Mouse (Mus musculus): ENCODE measurements around the gene Trim72. TPM values are rescaled to one million over a fixed set of nuclear protein-coding genes. Genes with fewer than 3 reads are reported as not detected.

Trim72 gene
- polyA plus RNA-seq (2014; fragmentation: Nextera tagmentation; extraction: Ambion mirVana) = not detected in 2 replicates

DNA sequence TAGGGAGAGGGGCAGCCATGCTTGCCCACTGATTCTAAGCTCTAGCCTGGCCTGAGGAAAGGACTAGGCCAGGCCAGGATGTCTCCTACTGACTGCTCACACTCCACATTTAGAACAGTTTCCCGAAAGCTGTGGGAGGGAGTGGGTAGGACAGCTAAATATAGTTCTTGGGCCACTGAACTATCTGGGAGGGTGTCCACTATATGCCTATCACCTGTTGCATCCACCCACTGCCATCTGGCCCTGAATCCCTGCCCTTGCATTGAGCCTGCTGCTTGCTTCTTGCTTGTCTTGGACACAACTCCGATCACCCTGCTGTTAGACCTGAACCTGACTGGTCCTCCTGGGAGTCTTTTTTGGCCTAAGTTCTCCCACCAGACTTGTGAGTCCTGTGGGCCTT is at the start of gene Trim72:
Gene Trim72 (plus strand): TSS at position 262 of the 400 bp plus-strand sequence.
- no peak within 1 kb of the TSS for H3K27ac ChIP-seq (ENCODE audit: low read depth, low read length)
- H3K4me1 ChIP-seq (replicated peaks; ENCODE audit: control insufficient read depth, insufficient read depth, low read length) = 0 out of 2 replicates have a peak, but pooled peaks cover 2% of the 10 kb centered on the region
- peaks cover 12% of the 10 kb centered on the region; the same call in 1 of the 2 replicates for H3K27me3 ChIP-seq (replicated peaks; ENCODE audit: control insufficient read depth, insufficient read depth, low read length)
- WGBS = 79% methylated on average over 2 of the region's 2 CpGs
- H3K9me3 ChIP-seq (ENCODE audit: control insufficient read depth, low read length) = no peaks in the 10 kb centered on the region
- H3K9ac ChIP-seq (ENCODE audit: low read depth, low read length) = no peak within 1 kb of the TSS
- peak within 1 kb of the TSS; percentile 1; the same call in 1 of the 2 replicates for H3K4me2 ChIP-seq
- H3K4me3 ChIP-seq (ENCODE audit: low read depth, low read length) = no peak within 1 kb of the TSS
- ATAC-seq (replicated peaks; ENCODE audit: low FRiP score) (no peak), DNase-seq (ENCODE audit: low spot score) (no peak)
- H3K36me3 ChIP-seq (ENCODE audit: control insufficient read depth, insufficient read depth, low read length) = no peaks in the 10 kb centered on the region

GRCm38 (mm10) chr7:127959364-127959763 is 44.4 kb upstream of the Trim72 start:
- no peaks in the 10 kb centered on the region for H3K9me3 ChIP-seq (ENCODE audit: control insufficient read depth, low read length)
- 67% methylated on average over 5 of the region's 5 CpGs for WGBS
- DNase-seq (ENCODE audit: low spot score) = no peak
- H3K27me3 ChIP-seq (replicated peaks; ENCODE audit: control insufficient read depth, insufficient read depth, low read length) = no peaks in the 10 kb centered on the region
- H3K4me2 ChIP-seq = no peak overlapping the region
- H3K36me3 ChIP-seq (ENCODE audit: control insufficient read depth, insufficient read depth, low read length) = no peaks in the 10 kb centered on the region
- H3K4me1 ChIP-seq (replicated peaks; ENCODE audit: control insufficient read depth, insufficient read depth, low read length) = no peaks in the 10 kb centered on the region
- no peak for ATAC-seq (replicated peaks; ENCODE audit: low FRiP score)
- no peak overlapping the region for H3K9ac ChIP-seq (ENCODE audit: low read depth, low read length)
- no peak overlapping the region for H3K27ac ChIP-seq (ENCODE audit: low read depth, low read length)
- no peak overlapping the region for H3K4me3 ChIP-seq (ENCODE audit: low read depth, low read length)

DNA sequence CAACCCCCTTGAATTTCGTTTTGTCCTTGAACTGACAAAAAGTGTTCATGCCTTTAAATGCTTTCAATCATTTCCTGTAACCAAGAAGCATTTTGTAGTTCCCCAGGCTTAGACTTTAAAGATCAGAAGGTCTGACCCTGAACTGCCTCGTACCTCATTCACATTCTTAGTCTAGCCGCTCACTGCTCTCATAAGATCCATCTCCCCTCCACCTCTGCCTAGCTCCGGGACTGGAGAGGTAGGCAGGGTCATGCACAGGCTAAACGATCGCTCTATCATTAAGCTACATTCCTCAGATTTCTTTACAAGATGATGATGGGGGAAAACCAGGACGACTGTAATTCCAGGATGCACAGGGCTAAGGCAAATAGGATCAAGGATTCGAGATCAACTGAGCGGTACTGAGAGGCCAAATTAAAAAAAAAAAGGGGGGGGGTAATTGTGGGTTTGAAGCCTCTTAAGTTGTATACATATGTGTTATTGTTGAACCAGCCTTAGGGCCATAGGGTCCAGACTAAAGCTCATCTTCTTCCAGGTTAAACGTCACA is 37.3 kb upstream of the Trim72 start:
- no peak for DNase-seq (ENCODE audit: low spot score)

GRCm38 (mm10) chr7:127967004-127967921 is 36.5 kb upstream of the Trim72 start, which contains the start of gene Fus:
Gene Fus, plus strand, starts transcription at chr7:127967457.
- Histone ChIP-seq H3K9me3 (ENCODE audit: control insufficient read depth, low read length) (no peaks in the 10 kb centered on the region), H3K4me3 (ENCODE audit: low read depth, low read length) (peak within 1 kb of the TSS; percentile 90), H3K4me1 (replicated peaks; ENCODE audit: control insufficient read depth, insufficient read depth, low read length) (peaks cover 7% of the 10 kb centered on the region), H3K4me2 (peak within 1 kb of the TSS; percentile 91), H3K9ac (ENCODE audit: low read depth, low read length) (peak within 1 kb of the TSS; percentile 98), H3K36me3 (ENCODE audit: control insufficient read depth, insufficient read depth, low read length) (peaks cover 21% of the 10 kb centered on the region), H3K27ac (ENCODE audit: low read depth, low read length) (peak within 1 kb of the TSS; percentile 97), H3K27me3 (replicated peaks; ENCODE audit: control insufficient read depth, insufficient read depth, low read length) (no peaks in the 10 kb centered on the region)
- ATAC-seq (replicated peaks; ENCODE audit: low FRiP score) = peak; percentile 94
- under 1% methylated on average over 92 of the region's 92 CpGs for WGBS
- DNase-seq (ENCODE audit: low spot score) = peak; percentile 94

More for the DNA sequence above, 37.3 kb upstream of the Trim72 start:
- 0 out of 2 replicates have a peak, but pooled peaks have one; percentile 2 for ATAC-seq (replicated peaks; ENCODE audit: low FRiP score)
- WGBS = 25% methylated on average over 10 of the region's 10 CpGs
- peak overlapping the region; percentile 90 for H3K4me3 ChIP-seq (ENCODE audit: low read depth, low read length)
- H3K4me2 ChIP-seq = peak overlapping the region; percentile 91
- peaks cover 13% of the 10 kb centered on the region for H3K36me3 ChIP-seq (ENCODE audit: control insufficient read depth, insufficient read depth, low read length)
- H3K9ac ChIP-seq (ENCODE audit: low read depth, low read length) = peak overlapping the region; percentile 98
- no peaks in the 10 kb centered on the region for H3K9me3 ChIP-seq (ENCODE audit: control insufficient read depth, low read length)
- peaks cover 7% of the 10 kb centered on the region for H3K4me1 ChIP-seq (replicated peaks; ENCODE audit: control insufficient read depth, insufficient read depth, low read length)
- H3K27me3 ChIP-seq (replicated peaks; ENCODE audit: control insufficient read depth, insufficient read depth, low read length) = no peaks in the 10 kb centered on the region
- H3K27ac ChIP-seq (ENCODE audit: low read depth, low read length) = peak overlapping the region; percentile 97

DNA sequence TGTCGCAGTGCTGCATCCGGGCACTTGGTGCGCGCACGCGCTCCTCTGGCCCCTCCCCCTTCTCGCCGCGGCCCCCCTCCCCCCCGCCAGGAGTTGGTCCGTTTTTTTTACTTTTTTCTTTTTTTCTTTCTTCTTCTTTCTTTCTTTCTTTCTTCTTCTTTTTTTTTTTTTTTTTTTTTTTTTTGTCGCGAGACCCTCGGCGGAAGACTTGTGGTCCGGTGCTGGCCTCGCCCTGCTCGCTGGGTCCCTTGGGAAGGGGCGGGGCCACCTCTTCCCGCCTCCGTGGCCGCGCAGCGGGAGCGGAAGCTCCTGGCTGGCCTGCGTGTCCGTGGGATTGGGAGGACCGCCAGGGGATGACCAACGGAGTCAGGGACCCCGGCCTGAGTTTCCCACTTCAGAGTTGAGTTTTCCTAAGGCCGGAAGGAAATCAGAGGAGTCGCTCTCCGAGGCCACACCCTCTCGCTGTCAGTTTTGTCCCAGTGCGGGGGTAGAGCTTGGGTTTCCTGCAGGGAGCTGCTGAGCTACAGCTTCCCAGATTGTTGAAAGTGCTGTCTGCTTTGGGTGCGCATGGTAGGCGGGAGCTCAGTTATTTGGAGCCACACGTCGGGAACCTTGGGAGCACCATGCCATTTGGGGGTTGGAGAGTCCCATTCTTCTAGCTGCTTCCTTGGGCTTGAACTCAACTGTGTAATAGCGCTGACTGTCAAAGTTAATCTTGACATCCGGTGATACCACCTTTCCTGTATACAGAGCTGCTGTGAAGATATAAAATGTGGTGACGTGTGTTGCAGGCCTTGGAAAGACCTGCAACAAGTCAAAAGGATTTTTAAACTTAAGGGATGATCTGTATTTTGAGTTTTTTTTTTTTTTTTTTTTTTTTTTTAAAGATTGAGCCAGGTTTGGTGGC is 35.6 kb upstream of the Trim72 start:
- H3K4me1 ChIP-seq (replicated peaks; ENCODE audit: control insufficient read depth, insufficient read depth, low read length) = peaks cover 7% of the 10 kb centered on the region

DNA sequence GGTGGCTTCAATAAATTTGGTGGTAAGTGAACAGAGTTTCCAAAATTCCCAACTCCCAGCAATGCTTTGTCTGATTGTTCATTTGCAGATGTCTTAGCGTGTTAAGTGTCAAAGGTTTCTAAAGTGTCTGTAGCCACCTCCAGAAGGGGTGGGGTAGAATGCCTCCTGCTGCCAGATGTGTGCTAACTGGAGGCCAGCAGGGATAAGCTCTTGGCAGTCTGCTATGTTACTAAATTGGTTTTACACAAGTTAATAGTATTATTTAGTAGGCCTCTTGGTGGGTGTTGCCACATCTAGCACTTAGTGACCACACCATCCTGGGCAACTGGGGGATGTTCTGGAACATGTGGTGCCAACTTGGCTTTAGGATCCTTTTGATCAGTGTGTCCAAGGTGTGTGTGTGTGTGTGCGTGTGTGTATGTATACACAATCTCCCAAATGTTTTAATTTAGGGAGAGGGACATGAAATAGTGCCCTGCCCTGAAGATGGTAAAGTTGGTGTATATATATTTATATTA is 29.3 kb upstream of the Trim72 start:
- ATAC-seq (replicated peaks; ENCODE audit: low FRiP score) (no peak), DNase-seq (ENCODE audit: low spot score) (no peak)
- Histone ChIP-seq H3K36me3 (ENCODE audit: control insufficient read depth, insufficient read depth, low read length) (peaks cover 71% of the 10 kb centered on the region), H3K27me3 (replicated peaks; ENCODE audit: control insufficient read depth, insufficient read depth, low read length) (no peaks in the 10 kb centered on the region), H3K27ac (ENCODE audit: low read depth, low read length) (no peak overlapping the region), H3K4me2 (no peak overlapping the region), H3K4me1 (replicated peaks; ENCODE audit: control insufficient read depth, insufficient read depth, low read length) (no peaks in the 10 kb centered on the region; the same call in none of the 2 replicates), H3K9me3 (ENCODE audit: control insufficient read depth, low read length) (no peaks in the 10 kb centered on the region), H3K9ac (ENCODE audit: low read depth, low read length) (no peak overlapping the region), H3K4me3 (ENCODE audit: low read depth, low read length) (no peak overlapping the region)
- 92% methylated on average over 2 of the region's 2 CpGs for WGBS

More for the DNA sequence above, 35.6 kb upstream of the Trim72 start:
- DNase-seq (ENCODE audit: low spot score) = peak; percentile 80
- Histone ChIP-seq H3K9ac (ENCODE audit: low read depth, low read length) (peak overlapping the region; percentile 98), H3K4me3 (ENCODE audit: low read depth, low read length) (peak overlapping the region; percentile 90), H3K27ac (ENCODE audit: low read depth, low read length) (peak overlapping the region; percentile 97), H3K4me2 (peak overlapping the region; percentile 87), H3K27me3 (replicated peaks; ENCODE audit: control insufficient read depth, insufficient read depth, low read length) (no peaks in the 10 kb centered on the region), H3K36me3 (ENCODE audit: control insufficient read depth, insufficient read depth, low read length) (peaks cover 29% of the 10 kb centered on the region), H3K9me3 (ENCODE audit: control insufficient read depth, low read length) (no peaks in the 10 kb centered on the region)
- ATAC-seq (replicated peaks; ENCODE audit: low FRiP score) = peak; percentile 50
- under 1% methylated on average over 42 of the region's 42 CpGs for WGBS

DNA sequence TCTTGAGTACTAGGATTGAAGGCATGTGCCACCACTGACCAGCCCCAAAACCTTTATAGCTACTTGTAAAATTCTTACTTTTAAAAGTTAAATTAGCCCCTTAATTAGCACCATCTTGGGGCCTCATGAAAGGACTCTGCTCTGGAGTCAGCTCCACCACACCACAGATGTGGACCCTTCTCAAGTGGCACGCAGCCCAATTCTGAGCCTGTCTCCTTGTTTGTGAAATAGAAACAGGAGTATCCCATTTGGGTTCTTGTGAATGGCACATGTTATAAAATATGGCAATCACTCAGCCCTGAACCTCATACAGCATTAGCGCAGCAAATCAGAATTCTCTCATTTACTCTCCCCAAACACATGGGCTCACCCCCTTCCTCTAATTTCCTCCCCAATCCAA is 24.9 kb upstream of the Trim72 start:
- Histone ChIP-seq H3K9me3 (ENCODE audit: control insufficient read depth, low read length) (no peaks in the 10 kb centered on the region), H3K27ac (ENCODE audit: low read depth, low read length) (no peak overlapping the region), H3K4me2 (no peak overlapping the region), H3K4me1 (replicated peaks; ENCODE audit: control insufficient read depth, insufficient read depth, low read length) (no peaks in the 10 kb centered on the region), H3K9ac (ENCODE audit: low read depth, low read length) (no peak overlapping the region), H3K4me3 (ENCODE audit: low read depth, low read length) (no peak overlapping the region), H3K36me3 (ENCODE audit: control insufficient read depth, insufficient read depth, low read length) (peaks cover 76% of the 10 kb centered on the region), H3K27me3 (replicated peaks; ENCODE audit: control insufficient read depth, insufficient read depth, low read length) (no peaks in the 10 kb centered on the region)
- 93% methylated on average over 2 of the region's 2 CpGs for WGBS
- DNase-seq (ENCODE audit: low spot score) (no peak), ATAC-seq (replicated peaks; ENCODE audit: low FRiP score) (no peak)

- Histone ChIP-seq H3K27ac (ENCODE audit: low read depth, low read length) (no peak overlapping the region), H3K9me3 (ENCODE audit: control insufficient read depth, low read length) (no peaks in the 10 kb centered on the region), H3K27me3 (replicated peaks; ENCODE audit: control insufficient read depth, insufficient read depth, low read length) (no peaks in the 10 kb centered on the region), H3K36me3 (ENCODE audit: control insufficient read depth, insufficient read depth, low read length) (peaks cover 81% of the 10 kb centered on the region), H3K4me3 (ENCODE audit: low read depth, low read length) (no peak overlapping the region), H3K9ac (ENCODE audit: low read depth, low read length) (no peak overlapping the region), H3K4me1 (replicated peaks; ENCODE audit: control insufficient read depth, insufficient read depth, low read length) (no peaks in the 10 kb centered on the region), H3K4me2 (no peak overlapping the region)
- DNase-seq (ENCODE audit: low spot score) = no peak
- ATAC-seq (replicated peaks; ENCODE audit: low FRiP score) = no peak
- 94% methylated on average over 3 of the region's 3 CpGs for WGBS
These were observed 23.1 kb upstream of the Trim72 start for GRCm38 (mm10) chr7:127980606-127981005.

All from liver, embryonic 11.5 days (tissue).